Mouse (Mus musculus) c-Kit-positive CD71-positive TER-119-negative erythroid progenitor cells, embryonic 14.5 days (primary cell): ENCODE data around the gene Trub2.
"Not testable (repeated sequence)": the region's sequence is repeated elsewhere in the genome, so short reads cannot be mapped to it uniquely, and the experiment has no call there.

ENCODE experiments used
- DNase-seq: peaks from one replicate; pipeline ENCODE4 v3.0.0-alpha.2; 2013; ENCODE audit warnings: low read depth

Trub2 gene

DNA sequence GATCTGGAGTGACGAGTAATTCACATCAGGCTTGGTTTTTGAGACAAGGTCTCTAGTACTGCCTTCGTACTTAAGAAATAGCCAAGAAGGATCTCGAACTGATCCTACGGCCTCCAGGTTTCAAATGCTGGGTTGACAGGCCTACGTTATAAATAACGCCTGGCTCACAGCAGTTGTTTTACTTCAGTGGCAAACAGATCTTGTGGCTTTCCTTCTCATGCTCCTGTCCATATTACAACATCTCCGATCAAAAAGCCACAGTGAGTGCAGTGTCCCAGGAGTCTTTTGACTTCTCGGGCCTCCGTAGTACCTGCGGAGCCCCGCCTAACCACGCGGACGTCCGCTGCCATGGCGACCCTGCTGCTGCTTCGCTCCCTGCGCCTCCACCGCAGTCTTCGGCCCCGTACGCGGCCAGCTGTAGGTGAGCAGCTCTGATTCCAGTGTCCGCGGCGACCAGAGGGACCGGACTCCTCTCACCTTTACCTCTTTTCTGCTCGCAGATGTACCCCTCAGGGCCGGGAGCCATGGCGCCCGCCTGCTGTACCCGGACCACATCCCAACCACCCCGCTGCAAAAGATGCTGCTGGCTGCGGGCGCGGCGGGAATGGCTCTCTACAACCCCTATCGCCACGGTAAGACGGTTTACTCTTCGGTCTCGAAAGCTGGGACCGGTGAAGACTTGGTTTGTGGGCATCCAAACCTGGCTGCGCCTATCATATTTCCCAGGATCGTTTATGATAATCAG is at the start of gene Trub2:
TSS of gene Trub2 (minus strand) at position 566 of the 745 bp plus-strand sequence.
- peak; percentile 82 for DNase-seq

DNA sequence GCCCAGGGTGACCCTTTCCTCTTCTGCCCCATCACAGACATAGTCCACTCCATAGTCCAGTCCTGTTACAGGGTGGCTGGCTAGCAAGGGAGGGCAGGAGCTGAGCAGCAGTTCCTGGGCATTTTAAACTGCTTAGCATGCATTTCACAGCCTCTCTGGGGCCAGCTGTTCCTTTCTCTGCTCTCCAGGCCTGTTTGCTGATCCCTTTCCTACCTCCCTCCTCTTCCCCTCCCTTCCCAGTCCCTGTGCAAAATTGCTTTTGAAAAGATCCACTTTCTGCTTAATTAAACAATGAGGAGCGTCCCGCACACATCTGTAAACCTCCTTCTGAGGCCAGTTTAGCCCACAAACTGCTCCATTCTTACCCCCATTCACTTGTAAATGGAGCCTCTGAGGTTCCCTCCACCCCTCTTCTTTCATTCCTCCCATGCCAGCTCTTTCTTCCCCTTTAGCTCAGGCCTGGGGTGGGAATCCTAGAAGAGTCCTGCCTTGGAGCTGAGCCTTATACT is 47.1 kb upstream of the Trub2 start:
- no peak for DNase-seq

DNA sequence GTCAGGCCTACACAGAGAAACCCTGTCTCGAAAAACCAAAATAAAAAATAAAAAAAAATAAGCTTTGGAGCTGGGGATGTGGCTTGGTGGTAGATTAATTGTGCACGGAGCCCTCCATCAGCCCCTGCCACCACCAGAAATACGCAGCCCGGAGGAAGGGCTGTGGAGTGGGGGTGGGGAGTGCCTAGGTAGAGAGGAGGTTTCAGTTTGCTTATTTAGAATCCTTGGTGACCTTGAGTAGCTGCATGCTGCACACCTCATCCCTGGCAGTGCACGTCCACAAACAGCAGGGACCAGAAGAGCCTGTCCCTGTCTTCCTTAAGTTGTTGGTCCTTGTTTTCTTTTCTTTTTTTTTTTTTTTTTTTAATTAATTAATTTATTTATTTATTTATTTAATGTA is 45.5 kb upstream of the Trub2 start:
- DNase-seq: no peak

DNA sequence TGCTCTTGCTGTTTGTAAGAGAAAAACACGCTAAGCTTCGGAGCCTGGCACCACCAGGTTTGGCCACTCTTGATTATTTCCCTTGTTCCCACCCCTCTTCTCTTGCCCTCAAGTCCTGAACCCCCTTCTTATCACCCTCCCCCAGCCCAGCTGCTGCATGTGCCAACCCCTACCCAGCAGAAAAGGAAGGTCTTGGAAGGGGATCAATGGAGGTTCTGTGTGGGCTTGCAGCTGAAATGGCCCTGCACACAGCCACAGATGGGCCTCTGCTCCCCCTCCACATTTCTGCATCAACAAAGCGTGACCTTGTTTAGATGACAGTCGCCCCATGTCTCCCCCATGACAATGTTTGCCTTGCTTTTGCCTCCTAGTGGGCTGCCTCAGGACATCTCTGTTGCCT is 42.8 kb upstream of the Trub2 start:
- DNase-seq: no peak

DNA sequence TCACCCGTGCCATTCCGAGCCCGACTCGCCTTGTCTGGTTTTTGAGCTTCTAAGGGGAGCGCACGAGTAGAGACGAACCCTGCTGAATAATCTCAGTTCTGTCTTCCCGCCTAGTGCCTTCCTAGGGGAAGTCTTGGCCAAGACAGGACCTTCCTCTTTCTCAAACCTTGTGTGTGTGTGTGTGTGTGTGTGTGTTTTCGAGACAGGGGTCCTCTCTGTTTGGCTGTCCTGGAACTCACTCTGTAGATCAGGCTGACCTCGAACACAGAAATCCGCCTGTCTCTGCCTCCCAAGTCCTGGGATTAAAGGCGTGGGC is 39.4 kb upstream of the Trub2 start:
- no peak for DNase-seq

DNA sequence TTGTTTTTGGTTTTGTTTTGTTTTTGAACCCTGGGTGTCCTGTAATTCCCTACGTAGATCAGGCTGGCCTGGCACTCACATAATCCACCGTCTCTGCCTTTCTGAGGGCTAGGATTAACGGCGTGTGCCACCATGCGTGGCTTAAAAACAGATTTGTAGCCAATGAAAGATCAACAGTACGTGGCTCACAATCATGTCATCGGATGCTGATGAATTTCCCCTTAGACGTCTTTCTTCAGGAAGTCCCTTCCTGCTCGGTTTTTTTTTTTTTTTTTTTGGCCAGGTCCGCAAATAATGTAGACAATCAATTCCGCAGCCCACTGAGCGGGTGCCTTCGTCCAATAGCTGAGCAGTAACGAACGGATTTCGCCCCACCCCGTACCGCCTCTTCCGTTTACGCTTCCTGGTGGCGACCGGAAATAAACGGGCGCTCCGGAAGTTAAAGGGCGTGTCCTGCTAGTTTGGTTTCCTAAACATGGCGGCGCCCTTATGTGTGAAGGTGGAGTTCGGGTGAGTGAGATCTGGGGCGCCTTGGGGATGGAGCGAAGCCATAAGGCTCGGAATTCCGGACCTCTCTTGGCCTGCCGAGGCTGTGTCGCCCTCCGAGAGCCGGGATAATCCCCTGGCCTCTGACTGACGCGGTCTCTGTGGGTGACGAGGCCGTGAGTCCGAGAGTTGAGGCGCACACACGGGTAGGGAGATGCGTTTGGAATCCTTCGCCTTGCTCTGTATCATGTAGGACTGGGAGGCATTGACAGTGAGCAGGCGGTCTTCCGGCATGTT is 38.8 kb upstream of the Trub2 start:
- peak; percentile 97 for DNase-seq

DNA sequence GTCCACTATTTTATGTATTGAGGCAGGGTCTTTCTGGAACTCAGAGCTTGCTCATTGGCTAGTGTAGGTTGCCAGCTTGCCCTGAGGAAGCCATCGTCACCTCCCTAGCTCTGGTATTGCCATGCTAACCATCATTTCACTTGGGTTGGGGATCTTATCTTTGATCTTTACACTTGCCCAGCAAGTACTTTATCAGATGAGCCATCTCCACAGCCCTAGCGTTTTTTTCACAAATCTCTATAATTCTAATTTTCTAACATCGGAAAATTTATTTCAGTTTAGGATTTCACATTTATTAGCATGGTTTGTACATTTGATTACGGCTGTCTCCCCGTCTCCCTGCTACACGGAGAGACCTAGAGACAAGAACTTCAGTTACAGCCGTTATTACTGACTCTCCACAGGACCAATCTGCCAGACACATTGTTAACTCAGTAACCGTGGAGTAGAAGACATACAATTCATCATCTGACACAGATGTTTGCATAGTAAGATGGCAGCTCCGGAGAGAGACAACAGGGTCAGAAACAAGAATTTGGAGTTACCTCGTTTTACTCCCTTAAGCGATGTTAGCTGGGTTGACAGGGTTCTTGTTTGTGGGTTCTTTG is 38.1 kb upstream of the Trub2 start:
- no peak for DNase-seq

DNA sequence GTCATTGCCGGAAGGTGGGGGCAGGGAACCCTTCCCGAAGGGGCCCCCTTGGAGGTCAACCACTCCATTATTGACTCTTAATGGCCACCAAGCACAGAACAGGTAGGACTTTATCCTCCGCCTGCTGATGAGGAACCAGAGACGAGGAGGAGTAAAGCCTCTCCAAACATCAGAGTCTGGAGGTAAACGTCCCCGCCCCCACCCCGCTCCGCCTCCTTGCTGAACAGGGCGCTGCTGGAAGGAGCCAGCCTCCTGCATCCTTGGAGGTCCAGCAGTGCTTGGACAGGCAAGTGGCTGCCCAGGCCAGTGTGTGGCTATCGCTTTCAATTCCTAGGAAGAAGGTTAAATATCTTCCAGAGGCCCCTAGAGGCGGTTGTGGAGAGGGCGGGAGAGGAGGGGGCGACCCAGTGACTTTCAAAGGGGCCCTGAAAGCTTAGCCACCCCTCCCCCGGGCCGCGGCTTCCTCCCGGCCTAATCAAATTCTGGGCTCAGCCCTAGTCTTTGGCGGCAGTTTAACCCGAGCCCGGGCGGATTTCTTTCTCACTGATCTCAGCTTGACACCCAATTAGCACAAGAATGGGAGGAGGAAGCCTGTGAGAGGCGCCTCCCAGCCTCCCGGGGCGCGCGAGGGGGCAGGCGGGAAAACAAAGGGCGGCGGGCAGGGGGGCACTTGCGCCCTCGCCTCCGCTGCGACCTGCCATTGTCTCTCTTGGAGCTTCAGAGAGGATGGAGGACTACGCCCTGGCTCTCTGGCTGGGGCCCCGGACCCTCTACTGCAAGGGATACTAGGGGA is 31.9 kb upstream of the Trub2 start, which contains the start of gene Urm1:
TSS of gene Urm1 (plus strand) at position 51 of the 793 bp plus-strand sequence.
- DNase-seq: peak; percentile 56

DNA sequence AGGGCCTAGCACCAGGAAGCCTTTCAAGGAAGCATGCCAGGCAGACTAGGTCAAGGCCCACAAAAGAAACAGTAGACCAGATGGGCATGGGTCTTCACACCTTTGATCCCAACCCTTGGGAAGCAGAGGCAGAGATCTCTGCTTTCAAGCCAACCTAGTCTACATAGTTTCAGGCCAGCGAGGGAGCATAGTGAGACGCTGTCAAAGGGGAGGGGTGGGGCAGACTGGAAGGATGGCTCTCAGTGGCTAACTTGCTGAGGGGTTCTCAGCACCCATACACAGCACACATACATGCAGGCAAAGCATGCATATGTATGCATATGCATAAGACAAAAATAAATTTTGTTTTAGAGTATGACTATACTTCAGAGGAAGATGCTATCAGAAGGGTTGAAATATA is 31.1 kb upstream of the Trub2 start:
- DNase-seq: no peak

DNA sequence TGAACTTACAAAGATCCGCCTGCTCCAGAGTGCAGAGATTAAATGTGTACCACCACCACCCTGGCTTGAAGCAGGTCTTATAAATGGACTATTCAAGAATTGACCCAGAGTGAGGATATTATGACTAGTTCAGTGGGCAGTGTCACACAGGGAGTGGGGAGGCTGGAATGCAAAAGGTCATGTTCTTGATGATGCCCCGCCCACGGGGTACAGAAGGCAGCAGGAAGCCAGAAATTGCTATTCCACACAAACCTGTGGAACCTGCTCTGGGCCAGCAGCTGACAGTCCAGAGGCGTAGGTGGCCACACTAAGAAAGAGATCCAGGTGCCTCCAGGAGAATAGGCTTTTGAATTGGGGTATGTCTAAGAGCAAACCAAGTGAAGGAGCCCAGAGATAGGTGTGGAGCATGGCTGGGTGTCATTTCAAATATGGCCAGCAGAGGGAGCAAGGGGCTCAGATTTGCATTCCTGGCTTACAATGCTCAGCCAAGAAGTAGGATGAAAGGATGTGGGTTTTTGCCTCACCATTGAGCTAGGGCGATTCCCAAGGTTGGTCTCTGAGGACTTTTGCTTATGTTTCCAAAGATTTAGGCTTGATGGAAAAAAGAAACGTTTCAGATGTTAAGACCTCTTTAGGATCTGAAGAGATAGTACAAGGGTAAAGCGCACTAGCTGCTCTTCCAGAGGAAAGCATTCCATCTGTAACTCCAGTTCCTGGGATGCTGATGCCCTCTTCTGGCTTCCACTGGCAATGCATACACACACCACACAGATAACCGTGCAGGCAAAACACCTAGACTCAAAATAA is 29.3 kb upstream of the Trub2 start:
- DNase-seq: peak; percentile 68

DNA sequence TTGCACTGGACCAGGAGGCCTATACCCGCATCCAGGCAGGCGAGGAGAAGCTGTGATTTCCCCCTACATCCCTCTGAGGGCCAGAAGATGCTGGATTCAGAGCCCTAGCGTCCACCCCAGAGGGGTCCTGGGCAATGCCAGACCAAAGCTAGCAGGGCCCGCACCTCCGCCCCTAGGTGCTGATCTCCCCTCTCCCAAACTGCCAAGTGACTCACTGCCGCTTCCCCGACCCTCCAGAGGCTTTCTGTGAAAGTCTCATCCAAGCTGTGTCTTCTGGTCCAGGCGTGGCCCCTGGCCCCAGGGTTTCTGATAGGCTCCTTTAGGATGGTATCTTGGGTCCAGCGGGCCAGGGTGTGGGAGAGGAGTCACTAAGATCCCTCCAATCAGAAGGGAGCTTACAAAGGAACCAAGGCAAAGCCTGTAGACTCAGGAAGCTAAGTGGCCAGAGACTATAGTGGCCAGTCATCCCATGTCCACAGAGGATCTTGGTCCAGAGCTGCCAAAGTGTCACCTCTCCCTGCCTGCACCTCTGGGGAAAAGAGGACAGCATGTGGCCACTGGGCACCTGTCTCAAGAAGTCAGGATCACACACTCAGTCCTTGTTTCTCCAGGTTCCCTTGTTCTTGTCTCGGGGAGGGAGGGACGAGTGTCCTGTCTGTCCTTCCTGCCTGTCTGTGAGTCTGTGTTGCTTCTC is 27.5 kb upstream of the Trub2 start:
- no peak for DNase-seq

DNA sequence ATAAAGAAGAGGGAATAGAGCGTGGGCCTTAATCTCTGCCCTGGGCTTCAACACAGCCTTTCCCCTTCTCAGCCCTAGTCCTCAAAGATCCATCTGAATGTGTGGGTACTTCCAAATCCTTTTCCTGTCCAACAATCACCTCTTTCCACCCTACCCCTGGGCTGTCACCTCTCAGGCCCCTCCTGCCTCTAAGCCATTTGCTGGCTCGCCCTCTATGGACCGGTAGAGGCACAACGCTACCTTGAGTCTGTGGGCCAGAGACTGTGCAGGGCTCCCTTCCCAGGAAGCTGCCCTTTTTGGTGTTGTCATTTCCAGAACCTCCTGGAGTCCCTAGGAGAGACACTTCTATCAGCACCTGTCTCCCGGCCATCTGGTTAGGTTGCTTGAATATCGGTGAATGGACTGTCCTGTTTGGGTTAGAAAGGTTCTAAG is 15.1 kb upstream of the Trub2 start:
- DNase-seq: no peak

DNA sequence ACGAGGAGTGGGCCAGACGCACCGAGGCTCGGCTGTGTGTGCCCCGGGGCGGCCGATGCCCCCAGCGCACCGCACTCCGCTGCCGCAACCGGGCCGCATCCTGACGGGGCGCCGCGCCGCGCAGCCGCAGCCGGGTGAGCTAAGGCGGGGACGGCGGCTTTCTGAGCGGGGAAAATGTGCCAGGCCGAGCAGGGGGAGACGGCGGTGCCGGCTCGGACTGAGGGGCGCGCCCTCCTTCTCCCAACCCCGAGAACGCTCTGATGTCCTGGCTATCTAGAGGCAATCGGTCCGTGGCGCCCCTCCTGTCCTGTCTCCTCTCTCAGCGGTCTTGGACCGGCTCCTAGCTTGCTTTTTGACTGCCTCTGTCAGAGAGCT is 14.5 kb upstream of the Trub2 start:
- no peak for DNase-seq

DNA sequence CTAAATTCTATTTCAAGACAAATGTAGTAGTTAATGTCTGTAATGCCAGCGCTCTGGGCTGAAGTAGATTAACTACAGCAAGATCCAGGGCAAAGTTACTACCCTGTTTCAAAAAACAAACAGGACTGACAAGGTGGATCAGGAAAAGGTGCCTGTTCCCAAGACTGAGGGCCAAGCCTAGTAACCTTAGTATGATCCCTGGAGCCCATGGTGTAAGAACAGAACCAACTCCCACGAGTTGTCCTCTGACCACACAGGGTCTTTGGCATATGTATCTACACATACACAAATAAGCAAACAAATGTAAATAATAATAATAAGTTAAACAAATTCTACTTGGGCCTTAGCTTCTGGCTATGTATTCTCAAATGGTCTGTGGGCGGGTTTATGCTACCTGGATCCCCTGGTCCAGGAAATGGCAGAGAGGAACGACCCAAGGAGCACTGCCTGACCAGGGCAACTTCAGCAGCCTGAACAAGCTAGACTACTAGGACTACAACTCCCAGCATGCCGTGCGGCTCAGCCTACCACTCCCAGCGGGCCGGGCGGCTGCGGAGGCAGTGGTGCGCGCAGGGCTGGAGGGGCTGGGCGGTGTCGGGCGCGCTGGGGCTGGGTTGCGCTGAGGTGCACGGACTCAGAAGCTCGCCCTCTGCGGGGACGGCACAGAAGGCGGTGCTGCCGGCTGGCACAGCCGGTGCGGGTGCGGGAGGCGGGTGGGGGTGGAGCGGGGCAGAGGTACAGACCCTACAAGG is 13.9 kb upstream of the Trub2 start, which contains the start of gene Slc27a4:
TSS of gene Slc27a4 (plus strand) at position 560 of the 752 bp plus-strand sequence.
- peak; percentile 85 for DNase-seq

DNA sequence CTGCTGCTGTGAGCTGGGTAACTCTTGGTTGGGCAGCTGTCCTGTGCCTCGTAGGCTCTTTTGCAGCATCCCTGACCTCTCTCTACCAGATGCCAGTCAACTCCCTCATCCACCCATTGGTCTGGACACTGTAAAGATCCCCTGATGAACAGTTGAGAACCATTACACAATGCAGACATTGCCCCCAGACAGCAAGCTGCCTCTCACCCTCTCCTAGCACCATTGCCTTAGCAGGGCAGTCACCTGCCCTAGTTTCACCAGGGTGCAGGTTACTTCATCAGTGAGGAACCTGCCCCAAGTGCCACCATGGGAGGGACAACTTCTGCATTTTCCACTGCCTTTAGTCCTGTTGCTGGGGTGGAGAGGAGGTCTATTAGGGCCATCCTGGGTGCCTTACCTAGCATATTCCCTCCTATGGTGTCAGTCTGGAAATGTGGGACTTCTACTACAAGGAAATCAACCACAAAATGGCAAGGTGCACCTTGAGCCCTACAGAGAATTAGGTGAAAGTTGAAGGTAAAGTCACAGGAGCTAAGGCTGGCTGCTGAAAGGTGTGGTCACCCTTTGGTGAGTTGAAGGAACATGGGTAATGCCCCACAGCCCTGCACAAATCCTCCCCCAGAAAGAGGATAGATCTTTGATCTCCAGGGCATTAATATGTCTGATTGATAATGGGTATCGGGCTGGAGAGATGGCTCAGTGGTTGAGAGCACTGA is 4.6 kb upstream of the Trub2 start:
- no peak for DNase-seq

DNA sequence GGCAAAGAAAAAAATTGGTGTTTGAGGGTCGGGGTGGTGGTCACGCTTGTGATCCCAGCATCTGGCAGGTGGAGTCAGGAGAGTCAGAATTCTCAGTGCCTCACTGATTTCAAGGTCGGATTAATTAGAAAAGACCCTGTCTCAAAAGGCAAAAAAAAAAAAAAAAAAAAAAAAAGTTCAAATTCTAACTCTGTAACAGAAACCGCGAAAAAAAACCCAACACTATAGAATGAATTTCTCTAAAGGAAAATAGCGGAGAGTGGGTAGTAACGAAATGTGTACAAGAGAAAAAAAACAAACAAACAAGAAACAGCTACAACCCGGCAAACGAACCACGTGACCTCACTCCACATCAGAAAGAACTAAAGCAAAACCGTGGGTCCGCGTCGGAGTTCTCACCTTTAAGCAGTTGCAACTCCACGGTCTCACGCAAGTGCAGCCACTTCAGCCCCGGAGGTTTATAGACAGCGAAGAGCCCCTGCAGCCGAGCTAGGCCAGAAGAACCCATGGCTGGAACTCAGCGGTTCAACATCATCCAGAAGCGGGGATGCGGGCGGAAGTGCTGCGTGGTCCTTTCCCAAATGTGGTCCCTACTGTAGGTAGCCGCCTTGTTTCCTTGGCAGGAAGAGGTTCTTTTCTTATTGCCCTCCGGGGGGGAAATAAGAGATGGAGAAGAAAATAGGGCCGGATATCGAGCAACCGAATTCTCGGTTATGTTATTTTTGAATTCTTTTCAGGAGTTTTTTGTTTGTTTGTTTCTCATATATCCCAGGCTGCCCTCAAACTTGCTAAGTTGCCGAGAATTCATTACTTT is 991 bp downstream of the Trub2 start, which contains the start of gene Coq4:
TSS of gene Coq4 (plus strand) at position 390 of the 814 bp plus-strand sequence.
- peak; percentile 96 for DNase-seq

DNA sequence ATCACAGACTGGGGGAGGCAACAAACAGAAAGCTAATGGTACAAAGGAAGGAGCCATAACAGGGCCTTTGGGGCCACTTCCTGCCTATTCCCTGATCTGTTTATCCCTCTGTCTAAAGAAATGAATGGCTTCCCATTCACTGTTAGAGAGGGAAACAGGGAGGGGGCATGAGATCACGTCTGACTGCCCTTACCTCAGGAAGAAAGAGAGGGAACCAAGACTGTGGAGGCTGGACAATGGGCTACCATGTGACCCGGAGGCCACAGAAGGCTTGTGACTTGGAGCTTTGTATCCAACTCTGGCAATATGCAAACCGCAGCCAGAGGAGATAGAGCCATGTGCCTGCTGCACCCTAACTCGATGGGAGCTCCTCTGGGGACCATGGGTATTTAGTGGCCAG is 4.0 kb downstream of the Trub2 start:
- no peak for DNase-seq

DNA sequence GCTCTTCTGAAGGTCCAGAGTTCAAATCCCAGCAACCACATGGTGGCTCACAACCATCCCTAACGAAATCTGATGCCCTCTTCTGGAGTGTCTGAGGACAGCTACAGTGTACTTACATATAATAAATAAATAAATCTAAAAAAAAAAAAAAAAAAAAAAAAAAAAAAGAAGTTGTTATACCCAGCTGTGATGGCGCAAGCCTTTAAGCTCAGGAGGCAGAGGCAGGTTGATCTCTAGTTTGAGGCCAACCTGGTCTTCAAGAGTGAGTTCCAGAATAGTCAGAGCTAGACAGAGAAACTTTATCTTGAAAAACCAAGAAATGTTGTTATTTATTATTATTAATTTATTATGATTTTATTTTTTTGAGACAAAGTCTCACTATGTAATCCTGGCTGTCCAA is 7.0 kb downstream of the Trub2 start:
- DNase-seq: not testable (repeated sequence)
